Mouse (Mus musculus) forebrain, postnatal 0 days (tissue): ENCODE results near the gene Ube2m. TPM values are rescaled to one million over a fixed set of nuclear protein-coding genes. Genes with fewer than 3 reads are reported as not detected.

ENCODE experiments used
- ATAC-seq: fragments of 200-750 bp; cut with Nextera tagmentation; 2 replicates; pipeline ENCODE4 v1.8.0; 2017; ENCODE audit warnings: mild to moderate bottlenecking, moderate library complexity
- DNase-seq: peaks from one replicate; pipeline ENCODE4 v3.0.0-alpha.2; 2015
- H3K27ac ChIP-seq: fragments of 300-500 bp; sonication (generic); 2 replicates; pipeline ENCODE4 v1.5.1; 2014; ENCODE audit warnings: low read depth, mild to moderate bottlenecking, antibody characterized with exemption, low read length, moderate library complexity, mixed read lengths
- H3K27me3 ChIP-seq: fragments of 300-500 bp; sonication (generic); 2 replicates; pipeline ENCODE4 v1.6.1; 2014; ENCODE audit warnings: mild to moderate bottlenecking, low read length, mixed read lengths; ENCODE audit not compliant: insufficient read depth
- H3K36me3 ChIP-seq: fragments of 300-500 bp; sonication (generic); 2 replicates; pipeline ENCODE4 v1.6.1; 2014; ENCODE audit warnings: mild to moderate bottlenecking, moderate library complexity; ENCODE audit not compliant: insufficient read depth
- H3K4me1 ChIP-seq: fragments of 300-500 bp; sonication (generic); 2 replicates; pipeline ENCODE4 v1.6.1; 2014; ENCODE audit warnings: antibody characterized with exemption; ENCODE audit not compliant: insufficient read depth
- H3K4me2 ChIP-seq: fragments of 300-500 bp; sonication (generic); 2 replicates; pipeline ENCODE4 v1.6.1; 2014; ENCODE audit warnings: low read depth, mild to moderate bottlenecking, moderate library complexity
- H3K4me3 ChIP-seq: fragments of 300-500 bp; sonication (generic); 2 replicates; pipeline ENCODE4 v1.5.1; 2014; ENCODE audit warnings: low read depth, low read length, mixed read lengths
- H3K9ac ChIP-seq: fragments of 300-500 bp; sonication (generic); 2 replicates; pipeline ENCODE4 v1.6.1; 2014; ENCODE audit warnings: mild to moderate bottlenecking
- H3K9me3 ChIP-seq: fragments of 300-500 bp; sonication (generic); 2 replicates; pipeline ENCODE4 v1.6.1; 2016; ENCODE audit warnings: low read length
- CTCF ChIP-seq: sonication (generic); IDR thresholded peaks from 2 replicates; pipeline ENCODE4 v1.5.1; 2016; ENCODE audit warnings: antibody characterized with exemption, control low read depth, low read depth
- WGBS: fragments of 180-500 bp; shearing (Covaris S2); extraction: QIAGEN DNeasy Blood & Tissue Kit; methylation state at CpG from one replicate; pipeline ENCODE4 v1.1.7; 2014; 5-methylcytosine and 5-hydroxymethylcytosine counted together
- polyA plus RNA-seq: library from polyadenylated mRNA; unstranded; fragments of >200 nt; fragmentation: Nextera tagmentation; extraction: Ambion mirVana; gene quantifications from 2 replicates; pipeline ENCODE4 v1.2.1, GENCODE M21; 2015
- total RNA-seq: library from RNA; depleted of rRNA; stranded (reverse); fragments of >200 nt; gene quantifications from 2 replicates; pipeline ENCODE4 v1.2.3, GENCODE M21; 2014; rRNA removed

The Ube2m gene
- total and polyA plus RNA-seq, 2 experiments from 2014 or later: 130 to 336 TPM

DNA sequence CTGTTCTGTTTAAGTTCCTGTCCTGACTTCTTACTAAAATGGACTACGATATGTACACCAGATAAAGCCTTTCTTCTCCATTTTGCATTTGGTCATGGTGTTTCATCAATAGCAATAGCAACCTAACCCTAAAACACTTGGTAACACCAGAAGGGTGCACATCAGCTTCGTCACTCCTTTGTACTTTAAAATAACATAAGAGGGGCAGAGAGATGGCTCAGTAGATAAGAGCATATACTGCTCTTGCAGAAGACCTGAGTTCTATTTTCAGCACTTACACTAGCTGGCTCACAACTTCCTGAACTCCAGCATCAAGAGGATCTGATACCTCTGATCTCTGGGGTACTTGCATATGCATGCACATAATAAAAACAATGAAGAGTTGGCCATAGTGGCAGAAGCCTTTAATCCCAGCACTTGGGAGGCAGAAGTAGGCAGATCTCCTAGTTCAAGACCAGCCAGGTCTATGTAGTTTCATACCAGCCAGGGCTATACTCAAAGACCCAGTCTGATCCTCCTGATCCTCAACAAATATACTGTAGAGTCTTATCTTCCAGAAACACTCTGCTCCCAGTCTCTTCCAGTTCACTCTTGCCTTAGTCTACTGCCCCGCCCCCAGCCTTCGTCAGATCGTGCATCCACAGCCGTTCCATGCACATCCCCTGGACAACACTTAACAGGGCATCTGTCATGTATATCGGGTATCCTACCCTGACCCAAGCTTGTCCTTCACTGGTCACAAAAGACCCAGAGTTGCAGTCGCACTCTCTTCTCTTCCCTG is 50.5 kb downstream of the Ube2m start:
- Histone ChIP-seq H3K4me2 (no peak overlapping the region), H3K27me3 (no peaks in the 10 kb centered on the region), H3K27ac (no peak overlapping the region), H3K4me3 (no peak overlapping the region), H3K36me3 (no peaks in the 10 kb centered on the region), H3K9me3 (no peaks in the 10 kb centered on the region), H3K4me1 (no peaks in the 10 kb centered on the region), H3K9ac (no peak overlapping the region)
- WGBS: 87% methylated on average over 8 of the region's 8 CpGs
- ATAC-seq (no peak), DNase-seq (no peak)
- TF ChIP-seq CTCF: no peak

DNA sequence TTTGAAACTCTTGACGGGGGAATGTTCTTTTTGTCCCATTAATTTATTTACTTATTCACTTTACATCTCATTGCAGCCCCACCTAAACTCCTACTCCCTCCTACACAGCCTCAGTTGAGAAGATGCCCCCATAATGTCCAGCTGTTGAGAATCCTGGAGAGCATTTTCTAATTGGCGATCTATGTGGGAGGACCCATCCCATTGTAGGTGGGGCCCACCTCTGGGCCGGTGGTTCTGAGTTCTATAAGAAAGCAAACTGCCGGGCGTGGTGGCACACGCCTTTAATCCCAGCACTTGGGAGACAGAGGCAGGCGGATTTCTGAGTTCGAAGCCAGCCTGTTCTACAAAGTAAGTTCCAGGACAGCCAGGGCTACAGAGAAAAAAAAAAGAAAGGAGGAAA is 51.2 kb downstream of the Ube2m start:
- Histone ChIP-seq H3K4me2 (no peak overlapping the region), H3K9ac (no peak overlapping the region), H3K36me3 (0 out of 2 replicates have a peak, but pooled peaks cover 3% of the 10 kb centered on the region), H3K4me1 (no peaks in the 10 kb centered on the region), H3K9me3 (no peaks in the 10 kb centered on the region), H3K27ac (no peak overlapping the region), H3K4me3 (no peak overlapping the region), H3K27me3 (no peaks in the 10 kb centered on the region)
- no peak for DNase-seq
- WGBS: 85% methylated on average over 8 of the region's 8 CpGs
- no peak for TF ChIP-seq CTCF
- ATAC-seq: no peak

DNA sequence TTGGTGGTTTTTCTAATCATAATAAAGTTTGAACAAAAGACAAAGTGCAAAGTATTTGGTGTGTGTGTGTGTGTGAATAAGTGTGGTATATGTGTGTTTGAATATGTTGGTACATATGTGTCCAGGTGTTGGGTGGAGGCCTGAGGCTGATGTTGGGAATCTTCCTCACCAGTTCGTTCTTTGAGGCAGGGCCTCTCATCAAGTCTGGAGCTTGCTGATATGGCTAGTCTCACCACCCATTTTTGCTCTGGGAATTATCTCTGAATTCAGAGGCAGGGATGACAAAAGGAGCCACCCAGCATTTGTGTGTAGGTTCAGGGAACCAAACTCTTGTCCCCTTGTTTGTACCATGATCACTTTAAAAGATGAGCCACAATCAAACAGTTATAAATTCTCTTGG is 52.4 kb downstream of the Ube2m start:
- no peak for TF ChIP-seq CTCF
- H3K4me3 ChIP-seq: no peak overlapping the region
- H3K9me3 ChIP-seq: no peaks in the 10 kb centered on the region
- DNase-seq (no peak), ATAC-seq (no peak)
- no peak overlapping the region for H3K27ac ChIP-seq
- no peaks in the 10 kb centered on the region for H3K4me1 ChIP-seq
- H3K27me3 ChIP-seq: no peaks in the 10 kb centered on the region
- H3K36me3 ChIP-seq: 0 out of 2 replicates have a peak, but pooled peaks cover 3% of the 10 kb centered on the region
- 90% methylated on average over 1 of the region's 1 CpGs for WGBS
- H3K9ac ChIP-seq: no peak overlapping the region
- no peak overlapping the region for H3K4me2 ChIP-seq

Other genes starting within 250 kb of the Ube2m start
- 28.4 and 36.7 TPM in 2 replicates for gene Zscan18, start 234.6 kb downstream of the Ube2m start, total RNA-seq
- 13.3 and 17.8 TPM in 2 replicates for gene Zscan18, start 234.6 kb downstream of the Ube2m start, polyA plus RNA-seq
- 20.6 and 26.6 TPM in 2 replicates for gene Zfp329, start 219.4 kb downstream of the Ube2m start, total RNA-seq
- 8.1 and 14.2 TPM in 2 replicates for gene Zfp329, start 219.4 kb downstream of the Ube2m start, polyA plus RNA-seq
- gene Zfp110, start 203.5 kb downstream of the Ube2m start, total RNA-seq: 34.9 and 43.2 TPM in 2 replicates
- 15.4 and 18.5 TPM in 2 replicates for gene Zfp110, start 203.5 kb downstream of the Ube2m start, polyA plus RNA-seq
- 17.7 and 18.5 TPM in 2 replicates for gene Zfp128, start 157.1 kb downstream of the Ube2m start, total RNA-seq
- 1.5 and 2.0 TPM in 2 replicates for gene Zfp128, start 157.1 kb downstream of the Ube2m start, polyA plus RNA-seq
- gene Zscan22, start 140.5 kb downstream of the Ube2m start, total RNA-seq: 7.0 and 8.3 TPM in 2 replicates
- 2.8 and 3.5 TPM in 2 replicates for gene Zscan22, start 140.5 kb downstream of the Ube2m start, polyA plus RNA-seq
- gene Rps5, start 116.0 kb downstream of the Ube2m start, total RNA-seq: 1,758 and 2,185 TPM in 2 replicates
- 679 and 877 TPM in 2 replicates for gene Rps5, start 116.0 kb downstream of the Ube2m start, polyA plus RNA-seq
- gene Rnf225, start 110.9 kb downstream of the Ube2m start, total RNA-seq: 1.7 and 1.8 TPM in 2 replicates
- 0.36 and 0.75 TPM in 2 replicates for gene Rnf225, start 110.9 kb downstream of the Ube2m start, polyA plus RNA-seq
- gene Zfp324, start 72.4 kb downstream of the Ube2m start, total RNA-seq: 32.9 and 47.7 TPM in 2 replicates
- gene Zfp324, start 72.4 kb downstream of the Ube2m start, polyA plus RNA-seq: 6.8 and 8.8 TPM in 2 replicates
- gene Zfp446, start 60.4 kb downstream of the Ube2m start, total RNA-seq: 7.5 and 13.0 TPM in 2 replicates
- 6.0 and 8.2 TPM in 2 replicates for gene Zfp446, start 60.4 kb downstream of the Ube2m start, polyA plus RNA-seq
- 0.23 and 0.43 TPM in 2 replicates for gene Slc27a5, start 40.1 kb downstream of the Ube2m start, total RNA-seq
- gene Slc27a5, start 40.1 kb downstream of the Ube2m start, polyA plus RNA-seq: 0.08 and 0.18 TPM in 2 replicates
- gene Trim28, start 39.2 kb downstream of the Ube2m start, total RNA-seq: 430 and 485 TPM in 2 replicates
- 209 and 211 TPM in 2 replicates for gene Trim28, start 39.2 kb downstream of the Ube2m start, polyA plus RNA-seq
- gene Zbtb45, start 28.2 kb downstream of the Ube2m start, total RNA-seq: 32.8 and 33.3 TPM in 2 replicates
- 25.0 and 29.3 TPM in 2 replicates for gene Zbtb45, start 28.2 kb downstream of the Ube2m start, polyA plus RNA-seq
- gene Chmp2a, start 3.5 kb downstream of the Ube2m start, total RNA-seq: 131 and 160 TPM in 2 replicates
- 210 and 239 TPM in 2 replicates for gene Chmp2a, start 3.5 kb downstream of the Ube2m start, polyA plus RNA-seq
- gene Mzf1, start 16.5 kb upstream of the Ube2m start, total RNA-seq: 11.8 and 15.1 TPM in 2 replicates
- 10.1 and 12.9 TPM in 2 replicates for gene Mzf1, start 16.5 kb upstream of the Ube2m start, polyA plus RNA-seq
- 0.14 and 0.23 TPM in 2 replicates for gene Vmn1r85, start 56.9 kb upstream of the Ube2m start, total RNA-seq
- gene Vmn1r85, start 56.9 kb upstream of the Ube2m start, polyA plus RNA-seq: 0.05 and 0.12 TPM in 2 replicates
- not detected in 2 replicates for gene Vmn1r86, start 81.6 kb upstream of the Ube2m start, total RNA-seq
- gene Vmn1r86, start 81.6 kb upstream of the Ube2m start, polyA plus RNA-seq: not detected in 2 replicates
- gene Vmn1r87, start 101.9 kb upstream of the Ube2m start, total RNA-seq: not detected in 2 replicates
- not detected in 2 replicates for gene Vmn1r87, start 101.9 kb upstream of the Ube2m start, polyA plus RNA-seq
- not detected in 2 replicates for gene Vmn1r88, start 121.3 kb upstream of the Ube2m start, total RNA-seq
- not detected in 2 replicates for gene Vmn1r88, start 121.3 kb upstream of the Ube2m start, polyA plus RNA-seq
- gene Vmn1r89, start 174.7 kb upstream of the Ube2m start, total RNA-seq: not detected in 2 replicates
- not detected in 2 replicates for gene Vmn1r89, start 174.7 kb upstream of the Ube2m start, polyA plus RNA-seq
- gene Lig1, start 239.0 kb upstream of the Ube2m start, total RNA-seq: 9.6 and 10.3 TPM in 2 replicates
- 20.3 and 26.2 TPM in 2 replicates for gene Lig1, start 239.0 kb upstream of the Ube2m start, polyA plus RNA-seq
- 8.9 and 15.3 TPM in 2 replicates for gene Zswim9, start 240.4 kb upstream of the Ube2m start, total RNA-seq
- 5.0 and 8.2 TPM in 2 replicates for gene Zswim9, start 240.4 kb upstream of the Ube2m start, polyA plus RNA-seq